Mouse (Mus musculus) cortical plate, adult 2 months (tissue): ENCODE results near the gene Cask. TPM values are rescaled to one million over a fixed set of nuclear protein-coding genes. Genes with fewer than 3 reads are reported as not detected.

Source experiments
- H3K27ac ChIP-seq: fragments of 200-500 bp; 2 replicates; pipeline ENCODE4 v1.5.1; 2012; ENCODE audit warnings: low read length, control low read depth, inconsistent platforms; ENCODE audit not compliant: insufficient read depth
- H3K4me1 ChIP-seq: fragments of 200-500 bp; 2 replicates; pipeline ENCODE4 v1.6.1; 2011; ENCODE audit warnings: low read length; ENCODE audit not compliant: control insufficient read depth, insufficient read depth
- H3K4me3 ChIP-seq: fragments of 200-500 bp; 2 replicates; pipeline ENCODE4 v1.5.1; 2011; ENCODE audit warnings: mild to moderate bottlenecking, low read length, control low read depth; ENCODE audit not compliant: insufficient read depth
- CTCF ChIP-seq: fragments of 200-500 bp; IDR thresholded peaks from 2 replicates; pipeline ENCODE4 v1.5.1; 2011; ENCODE audit warnings: mild to moderate bottlenecking, control low read depth, low read length; ENCODE audit not compliant: insufficient read depth; ENCODE audit errors: extremely low read depth
- POLR2A ChIP-seq: fragments of 200-500 bp; IDR thresholded peaks from 2 replicates; pipeline ENCODE4 v1.6.1; 2011; ENCODE audit warnings: mild to moderate bottlenecking, low read length, control low read depth; ENCODE audit not compliant: insufficient read depth; ENCODE audit errors: extremely low read depth
- polyA plus RNA-seq: library from polyadenylated mRNA; depleted of rRNA; stranded (reverse); fragments of >200 nt; gene quantifications from 2 replicates; pipeline ENCODE4 v1.2.3, GENCODE M21; 2012; rRNA removed

The Cask gene
- 31.3 and 32.6 TPM in 2 replicates for polyA plus RNA-seq

DNA sequence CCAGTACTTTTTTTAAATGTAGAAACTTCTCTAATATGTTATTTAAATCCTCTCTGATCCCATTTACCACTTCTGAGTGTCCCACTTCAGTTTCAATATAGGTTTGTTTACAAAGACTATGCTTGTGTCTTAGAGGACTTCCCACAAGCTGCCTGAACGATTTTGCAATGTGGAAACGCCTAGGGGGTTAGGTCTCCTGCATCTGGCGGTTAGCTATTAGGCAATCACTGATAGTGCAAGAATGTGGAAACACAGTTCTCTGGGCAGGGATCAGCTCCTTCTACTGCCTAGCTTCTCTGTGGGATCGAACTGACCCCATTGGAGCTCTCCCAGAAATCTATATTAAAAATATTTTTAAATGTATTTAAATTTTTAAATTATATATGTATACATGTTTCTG is at the start of gene Cask:
TSS of gene Cask (minus strand) at position 83 of the 400 bp plus-strand sequence.
- H3K4me1 ChIP-seq = no peaks in the 10 kb centered on the region
- no peak within 1 kb of the TSS for H3K4me3 ChIP-seq
- H3K27ac ChIP-seq = no peak within 1 kb of the TSS
- TF ChIP-seq CTCF (no peak), POLR2A (no peak)

DNA sequence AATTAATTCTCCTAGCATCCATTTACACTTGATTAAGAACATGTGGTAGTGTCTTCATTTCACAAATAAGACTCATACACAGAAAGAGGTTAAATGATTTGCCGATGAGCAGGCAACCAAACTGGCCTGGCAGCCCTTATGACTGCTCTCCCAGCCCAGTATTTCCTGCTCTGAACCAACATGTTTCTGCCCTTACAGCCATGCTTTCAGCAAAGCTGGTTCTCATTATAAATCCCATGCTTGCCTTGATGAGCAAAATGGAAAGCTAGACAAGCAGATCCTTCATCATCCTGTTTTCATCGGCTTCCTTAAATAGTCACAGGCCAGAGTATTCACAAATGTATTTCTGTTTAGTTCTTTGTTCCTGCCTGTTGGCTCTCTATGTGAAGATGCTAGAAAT is 38.8 kb upstream of the Cask start:
- H3K4me1 ChIP-seq = no peaks in the 10 kb centered on the region
- no peak overlapping the region for H3K27ac ChIP-seq
- H3K4me3 ChIP-seq = no peak overlapping the region
- no peak for TF ChIP-seq CTCF
- no peak for TF ChIP-seq POLR2A

DNA sequence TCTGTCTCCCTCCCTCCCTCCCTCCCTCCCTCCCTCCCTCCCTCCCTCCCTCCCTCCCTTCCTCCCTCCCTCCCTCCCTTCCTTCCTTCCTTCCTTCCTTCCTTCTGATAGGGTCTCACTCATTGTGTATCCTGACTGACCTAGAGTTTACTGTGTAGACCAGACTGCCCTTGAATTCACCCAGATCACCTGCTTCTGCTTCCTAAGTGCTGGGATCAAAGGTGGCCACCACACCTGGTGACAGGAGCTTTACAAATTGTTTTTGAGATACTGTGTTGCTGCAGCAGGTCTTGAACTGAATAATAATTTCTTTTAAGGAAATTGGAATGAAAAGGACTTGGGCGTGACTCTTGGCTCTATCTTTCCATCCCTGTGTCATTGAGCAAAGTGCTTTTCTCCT is 33.2 kb upstream of the Cask start:
- no peak for TF ChIP-seq CTCF
- no peak for TF ChIP-seq POLR2A
- Histone ChIP-seq H3K4me3 (no peak overlapping the region), H3K4me1 (no peaks in the 10 kb centered on the region), H3K27ac (no peak overlapping the region)

GRCm38 (mm10) chrX:13881969-13882368 is 30.8 kb upstream of the Cask start:
- no peak overlapping the region for H3K4me3 ChIP-seq
- no peak overlapping the region for H3K27ac ChIP-seq
- no peaks in the 10 kb centered on the region for H3K4me1 ChIP-seq
- TF ChIP-seq POLR2A (no peak), CTCF (no peak)

- H3K4me3 ChIP-seq = no peak overlapping the region
- H3K27ac ChIP-seq = no peak overlapping the region
- H3K4me1 ChIP-seq = no peaks in the 10 kb centered on the region
- TF ChIP-seq CTCF (no peak), POLR2A (no peak)
Measured at GRCm38 (mm10) chrX:13860145-13860544, 9.0 kb upstream of the Cask start.

DNA sequence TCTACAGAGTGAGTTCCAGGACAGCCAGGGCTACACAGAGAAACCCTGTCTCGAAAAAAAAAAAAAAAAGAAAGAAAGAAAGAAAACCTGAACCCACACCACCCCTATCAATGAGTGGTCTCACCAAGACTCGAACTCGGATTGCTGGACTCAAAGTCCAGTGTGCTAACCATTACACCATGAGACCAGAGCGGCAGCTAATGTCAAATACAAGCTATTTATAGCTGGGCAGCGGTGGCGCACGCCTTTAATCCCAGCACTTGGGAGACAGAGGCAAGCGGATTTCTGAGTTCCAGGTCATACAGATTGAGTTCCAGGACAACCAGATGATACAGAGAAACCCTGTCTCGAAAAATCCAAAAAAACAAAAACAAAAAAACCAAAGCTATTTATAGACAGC is 7.9 kb upstream of the Cask start:
- no peak overlapping the region for H3K4me3 ChIP-seq
- TF ChIP-seq CTCF (no peak), POLR2A (no peak)

DNA sequence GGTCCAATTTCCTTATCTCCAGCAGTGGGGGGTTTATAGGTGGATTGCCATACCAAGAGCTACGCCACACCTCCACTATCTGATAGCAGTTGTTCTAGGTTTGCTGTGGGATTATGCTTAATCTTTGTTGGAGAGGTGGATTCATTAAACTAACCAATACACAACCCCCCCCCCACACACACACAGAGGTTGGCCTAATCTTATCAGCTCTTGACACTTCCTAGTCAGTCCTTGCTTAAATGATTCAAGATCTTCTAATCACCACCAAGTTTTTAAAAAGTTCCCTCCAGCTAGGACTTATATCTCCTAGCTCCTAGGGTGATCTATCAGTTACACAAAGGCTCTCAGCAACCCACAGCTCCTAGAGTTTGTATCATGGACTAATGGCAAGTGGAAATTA is 2.7 kb downstream of the Cask start:
- TF ChIP-seq POLR2A = no peak

More for the DNA sequence above, 7.9 kb upstream of the Cask start:
- no peaks in the 10 kb centered on the region for H3K4me1 ChIP-seq
- H3K27ac ChIP-seq = no peak overlapping the region

DNA sequence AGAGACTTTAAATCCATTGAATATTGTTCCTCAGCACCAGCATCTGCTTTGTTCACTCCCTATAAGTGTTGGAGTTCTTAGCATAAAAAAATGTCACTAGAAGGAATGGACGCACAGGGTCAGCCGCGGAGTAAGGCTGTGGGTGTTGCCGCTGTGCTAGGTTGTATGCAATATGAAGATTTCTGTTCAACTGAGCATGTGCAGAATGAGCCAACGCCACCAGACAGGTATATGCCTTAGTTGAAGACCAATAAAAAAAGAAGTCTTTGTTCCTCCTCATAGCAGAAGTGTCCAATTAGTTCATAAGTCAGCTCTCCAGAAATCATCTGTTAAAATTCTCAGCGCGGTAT is 3.7 kb downstream of the Cask start:
- 0 out of 2 replicates have a peak, but pooled peaks have one; percentile 21 for TF ChIP-seq POLR2A
- no peak for TF ChIP-seq CTCF
- Histone ChIP-seq H3K4me1 (no peaks in the 10 kb centered on the region), H3K27ac (peak overlapping the region; percentile 94; the same call in 1 of the 2 replicates), H3K4me3 (peak overlapping the region; percentile 100)

More for the DNA sequence above, 2.7 kb downstream of the Cask start:
- no peaks in the 10 kb centered on the region for H3K4me1 ChIP-seq
- H3K4me3 ChIP-seq = no peak overlapping the region
- no peak overlapping the region for H3K27ac ChIP-seq

DNA sequence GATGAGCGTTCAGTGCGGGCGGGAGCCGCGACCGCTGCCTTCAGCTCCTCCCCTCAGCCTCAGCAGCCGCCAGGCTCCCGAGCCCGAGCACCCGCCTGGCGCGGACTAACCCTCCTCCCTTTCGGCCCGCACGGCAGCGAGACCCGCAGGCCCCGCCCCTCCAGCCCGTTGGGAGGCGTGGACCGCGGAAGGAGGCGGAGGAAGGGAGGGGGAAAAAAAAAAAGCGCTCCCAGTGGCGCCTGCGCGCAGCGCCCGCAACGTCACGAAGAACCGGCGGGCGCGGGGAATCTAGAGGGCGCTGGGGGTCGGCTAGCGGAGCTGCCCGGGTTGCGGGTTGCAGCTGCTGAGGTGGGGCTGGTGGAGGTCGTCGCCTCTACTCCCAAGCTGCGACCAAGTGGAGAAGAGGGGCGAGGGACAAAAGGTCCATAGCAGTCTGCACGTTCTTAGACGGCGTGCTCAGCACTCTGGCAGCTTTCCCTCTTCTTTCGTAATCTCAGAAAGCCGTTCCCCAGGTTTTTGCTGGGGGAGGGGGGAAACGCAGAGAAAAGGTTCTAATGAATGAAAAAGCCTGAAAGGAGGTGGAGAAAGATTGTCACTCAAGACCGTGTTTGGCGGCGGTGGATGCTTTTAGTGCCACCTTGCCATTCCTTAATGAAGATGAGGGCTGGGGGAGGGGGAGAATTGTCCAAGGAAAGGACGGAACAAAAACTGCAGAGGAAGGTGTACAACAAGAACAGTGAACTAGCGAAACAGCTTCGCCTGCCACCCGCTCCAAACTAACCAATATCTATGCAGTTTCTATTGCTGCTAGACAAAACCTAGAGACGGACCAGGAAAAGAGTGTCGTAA is 4.3 kb downstream of the Cask start:
- Histone ChIP-seq H3K4me3 (peak overlapping the region; percentile 100), H3K27ac (peak overlapping the region; percentile 94), H3K4me1 (no peaks in the 10 kb centered on the region)
- no peak for TF ChIP-seq CTCF
- peak; percentile 46; the same call in 1 of the 2 replicates for TF ChIP-seq POLR2A
